Mouse (Mus musculus) myocyte (in vitro differentiated cells): ENCODE data around the gene Tjp1.

Source experiments
- CEBPB ChIP-seq: IDR thresholded peaks from 2 replicates; pipeline ENCODE4 v1.6.1; 2011; ENCODE audit warnings: mild to moderate bottlenecking, moderate library complexity; ENCODE audit not compliant: poor library complexity, insufficient read depth, severe bottlenecking
- MAX ChIP-seq: IDR thresholded peaks from one replicate; pipeline ENCODE4 v1.6.1; 2011; ENCODE audit warnings: low read depth, mild to moderate bottlenecking, control low read depth
- MYOD1 ChIP-seq, 3 experiments: IDR thresholded peaks; one replicate each; pipeline ENCODE4 v1.6.1; 2011; ENCODE audit warnings: control low read depth in 2 of 3, low read depth in 2 of 3, mild to moderate bottlenecking in 2 of 3, moderate library complexity in 1 of 3; ENCODE audit not compliant: insufficient read length in 2 of 3, control insufficient read depth in 1 of 3
- MYOG ChIP-seq, 3 experiments: IDR thresholded peaks; one replicate each; pipeline ENCODE4 v1.6.1; 2011; ENCODE audit warnings: control low read depth in 2 of 3, low read depth in 2 of 3, mild to moderate bottlenecking in 2 of 3; ENCODE audit not compliant: insufficient read length in 2 of 3, control insufficient read depth in 1 of 3, insufficient read depth in 1 of 3
- POLR2A ChIP-seq: IDR thresholded peaks from one replicate; pipeline ENCODE4 v1.6.1; 2011; ENCODE audit warnings: low read depth, mild to moderate bottlenecking, control low read depth, moderate library complexity; ENCODE audit not compliant: insufficient read length
- TCF3 ChIP-seq: IDR thresholded peaks from one replicate; pipeline ENCODE4 v1.6.1; 2011; ENCODE audit warnings: low read depth, control low read depth; ENCODE audit not compliant: insufficient read length
- USF1 ChIP-seq: IDR thresholded peaks from one replicate; pipeline ENCODE4 v1.6.1; 2011; ENCODE audit warnings: low read depth, mild to moderate bottlenecking, control low read depth, moderate library complexity

DNA sequence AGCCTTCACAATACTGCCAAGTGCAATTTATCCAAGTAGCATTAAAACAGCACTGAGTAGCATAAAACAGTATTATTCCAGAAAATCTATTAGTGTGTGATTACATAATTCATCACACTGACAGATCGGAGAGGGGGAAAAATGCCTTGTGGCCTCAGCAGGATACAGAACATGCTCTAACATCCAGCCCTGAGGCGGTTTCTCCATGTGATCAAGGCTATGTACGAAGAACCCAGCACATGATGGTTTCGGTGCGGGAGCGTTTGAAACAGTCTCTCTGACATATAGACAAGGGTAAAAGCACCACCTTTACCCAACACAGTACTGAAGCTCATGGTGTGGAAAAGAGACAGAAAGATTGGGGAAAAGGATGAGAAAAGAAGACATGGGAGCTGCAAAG lies 38.4 kb downstream of the Tjp1 start:
- TF ChIP-seq POLR2A (no peak), MYOD1 (IDR thresholded peaks at IDR 0.05; ENCODE audit: control insufficient read depth in 1 of 3, insufficient read length in 2 of 3, low read depth in 2 of 3) (no peak), MYOG (IDR thresholded peaks at IDR 0.05; ENCODE audit: control insufficient read depth in 1 of 3, insufficient read depth in 1 of 3, insufficient read length in 2 of 3, low read depth in 2 of 3) (no peak), CEBPB (no peak), TCF3 (no peak), MAX (no peak), USF1 (no peak)
